Mouse (Mus musculus): ENCODE results near the gene Grip1. TPM values are rescaled to one million over a fixed set of nuclear protein-coding genes. Genes with fewer than 3 reads are reported as not detected.

The Grip1 gene
- polyA plus RNA-seq, 1 experiment from 2014 or later, result 0.55 TPM

DNA sequence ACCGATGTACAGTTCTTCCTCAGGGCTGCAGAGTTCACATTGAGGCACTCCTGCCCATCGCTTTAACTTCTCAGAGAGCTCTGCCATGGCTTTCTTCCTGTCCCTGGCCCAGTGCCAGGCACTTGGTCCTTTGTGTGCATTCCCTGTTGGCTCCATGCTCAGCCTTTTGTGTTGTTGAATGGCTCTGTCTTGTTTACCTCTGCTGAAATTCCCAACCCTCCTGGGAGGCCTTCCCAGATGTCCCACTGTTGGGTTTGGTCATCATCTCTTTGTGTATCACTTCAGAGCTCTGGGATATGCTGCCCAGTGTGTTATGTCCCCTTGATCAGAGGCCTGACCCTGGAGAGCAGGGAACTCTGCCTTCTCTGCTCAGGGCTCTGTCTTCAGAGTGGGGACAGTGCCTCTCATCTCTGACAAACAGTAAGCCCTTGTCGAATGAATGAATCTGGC lies 230.8 kb downstream of the Grip1 start:
- Histone ChIP-seq H3K9ac (ENCODE audit: low read depth, low read length) (no peak overlapping the region), H3K9me3 (replicated peaks; ENCODE audit: control insufficient read depth, low read length) (no peaks in the 10 kb centered on the region), H3K4me2 (ENCODE audit: low read depth, low read length) (no peak overlapping the region), H3K4me3 (ENCODE audit: low read depth, low read length) (no peak overlapping the region), H3K36me3 (ENCODE audit: control insufficient read depth, insufficient read depth) (no peaks in the 10 kb centered on the region), H3K27ac (ENCODE audit: low read length) (no peak overlapping the region), H3K4me1 (ENCODE audit: control insufficient read depth, low read depth, low read length) (no peaks in the 10 kb centered on the region), H3K27me3 (ENCODE audit: control insufficient read depth, insufficient read depth, low read depth, low read length) (no peaks in the 10 kb centered on the region)
- no peak for ATAC-seq (ENCODE audit: low read depth)
- WGBS (ENCODE audit: insufficient replicate concordance), result 57% methylated on average over 3 of the region's 3 CpGs

DNA sequence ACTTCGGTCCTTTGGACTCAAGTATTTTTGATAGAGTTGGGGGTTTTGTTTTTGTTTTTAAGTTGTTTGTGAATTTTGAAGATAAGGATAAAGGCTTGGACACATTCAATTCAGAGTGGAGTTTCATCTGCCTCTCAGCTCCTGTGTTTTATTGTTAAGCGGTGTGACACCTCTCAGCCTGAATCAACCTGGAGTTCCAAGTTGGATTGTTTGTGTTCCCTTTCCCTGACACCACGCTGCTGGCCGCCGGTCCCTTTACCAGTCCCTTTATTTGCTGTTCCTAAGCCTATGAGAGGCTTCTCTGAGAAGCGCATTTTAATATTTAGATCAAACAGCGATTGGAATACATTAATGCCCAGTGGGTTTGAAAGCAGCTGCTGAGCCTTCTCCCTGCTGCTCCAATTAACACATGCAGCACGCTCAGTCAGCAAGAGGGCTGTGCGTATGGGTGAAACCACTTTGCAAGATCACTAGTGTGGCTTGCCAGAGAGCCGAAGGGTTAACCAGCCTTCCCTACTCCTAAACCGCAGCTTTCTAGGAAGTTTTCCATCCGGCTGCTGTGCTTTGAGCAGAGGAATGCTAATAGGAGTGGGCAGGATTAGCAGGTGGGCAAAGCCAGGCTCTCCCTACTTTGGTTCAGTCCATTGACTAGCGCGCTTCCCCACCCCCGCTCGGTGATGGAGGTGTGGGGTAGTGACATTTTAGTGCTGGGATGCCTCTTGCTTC lies 237.9 kb downstream of the Grip1 start:
- Histone ChIP-seq H3K9ac (ENCODE audit: low read depth, low read length) (no peak overlapping the region), H3K4me3 (ENCODE audit: low read depth, low read length) (peak overlapping the region; percentile 28), H3K4me1 (ENCODE audit: control insufficient read depth, low read depth, low read length) (no peaks in the 10 kb centered on the region; the same call in 1 of the 2 replicates), H3K27ac (ENCODE audit: low read length) (no peak overlapping the region), H3K36me3 (ENCODE audit: control insufficient read depth, insufficient read depth) (no peaks in the 10 kb centered on the region), H3K9me3 (replicated peaks; ENCODE audit: control insufficient read depth, low read length) (no peaks in the 10 kb centered on the region), H3K4me2 (ENCODE audit: low read depth, low read length) (peak overlapping the region; percentile 45), H3K27me3 (ENCODE audit: control insufficient read depth, insufficient read depth, low read depth, low read length) (peaks cover 2% of the 10 kb centered on the region)
- WGBS (ENCODE audit: insufficient replicate concordance), result 5% methylated on average over 16 of the region's 16 CpGs
- no peak for ATAC-seq (ENCODE audit: low read depth)

DNA sequence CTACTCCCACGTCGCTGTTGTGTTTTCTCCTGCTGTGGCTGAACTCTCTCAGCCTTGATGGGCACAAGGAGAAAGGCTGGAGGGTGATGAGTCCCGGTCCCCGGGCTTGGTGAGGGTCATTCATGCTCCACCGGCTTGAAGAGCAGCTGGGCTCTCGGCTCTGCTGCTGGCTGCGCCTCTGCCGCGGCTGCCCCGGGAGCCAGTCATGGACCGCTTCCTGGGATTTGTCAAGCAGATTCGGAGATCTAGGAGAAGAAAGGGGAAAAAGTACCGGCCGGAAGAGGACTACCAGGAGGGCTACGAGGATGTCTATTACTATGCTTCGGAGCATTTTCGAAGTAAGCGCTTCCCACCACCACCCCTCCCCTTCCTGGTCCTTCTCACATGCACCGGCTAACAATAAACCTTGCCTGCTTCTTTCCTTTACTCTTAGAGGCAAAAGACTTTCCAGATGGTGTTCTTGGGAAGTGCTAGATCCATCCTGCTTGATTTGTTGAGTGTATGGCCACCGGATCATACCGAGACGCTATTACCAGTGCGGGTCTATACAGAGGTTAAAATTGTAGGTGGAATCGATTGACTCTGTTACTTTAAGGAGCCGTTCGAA lies 238.8 kb downstream of the Grip1 start:
- ATAC-seq (ENCODE audit: low read depth), result no peak
- Histone ChIP-seq H3K27ac (ENCODE audit: low read length) (no peak overlapping the region), H3K4me2 (ENCODE audit: low read depth, low read length) (peak overlapping the region; percentile 27), H3K36me3 (ENCODE audit: control insufficient read depth, insufficient read depth) (no peaks in the 10 kb centered on the region), H3K9ac (ENCODE audit: low read depth, low read length) (no peak overlapping the region), H3K27me3 (ENCODE audit: control insufficient read depth, insufficient read depth, low read depth, low read length) (peaks cover 2% of the 10 kb centered on the region), H3K9me3 (replicated peaks; ENCODE audit: control insufficient read depth, low read length) (no peaks in the 10 kb centered on the region), H3K4me1 (ENCODE audit: control insufficient read depth, low read depth, low read length) (no peaks in the 10 kb centered on the region; the same call in 1 of the 2 replicates), H3K4me3 (ENCODE audit: low read depth, low read length) (no peak overlapping the region)
- 4% methylated on average over 26 of the region's 26 CpGs for WGBS (ENCODE audit: insufficient replicate concordance)

DNA sequence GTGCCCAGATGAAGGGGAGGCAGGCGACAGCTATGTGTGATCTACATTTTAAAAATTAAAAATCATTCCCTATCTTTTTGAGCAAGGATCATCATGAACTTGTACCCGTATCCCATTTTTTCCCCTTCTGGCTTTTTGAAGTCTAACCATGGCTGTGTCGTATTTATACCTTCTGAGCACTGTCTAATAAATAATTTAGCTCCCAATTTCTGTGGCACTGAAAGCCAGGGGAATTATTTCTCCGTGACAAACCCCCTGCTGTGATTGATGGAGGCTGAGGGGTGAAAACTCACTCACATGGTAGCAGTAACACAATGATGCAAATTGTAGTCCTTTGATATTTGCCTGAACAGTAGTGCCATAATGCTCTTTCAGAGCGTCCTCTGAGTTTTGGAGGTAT lies 239.8 kb downstream of the Grip1 start:
- Histone ChIP-seq H3K9ac (ENCODE audit: low read depth, low read length) (no peak overlapping the region), H3K4me2 (ENCODE audit: low read depth, low read length) (no peak overlapping the region), H3K27me3 (ENCODE audit: control insufficient read depth, insufficient read depth, low read depth, low read length) (peaks cover 2% of the 10 kb centered on the region), H3K4me3 (ENCODE audit: low read depth, low read length) (no peak overlapping the region), H3K27ac (ENCODE audit: low read length) (no peak overlapping the region), H3K9me3 (replicated peaks; ENCODE audit: control insufficient read depth, low read length) (no peaks in the 10 kb centered on the region), H3K36me3 (ENCODE audit: control insufficient read depth, insufficient read depth) (no peaks in the 10 kb centered on the region), H3K4me1 (ENCODE audit: control insufficient read depth, low read depth, low read length) (no peaks in the 10 kb centered on the region; the same call in 1 of the 2 replicates)
- no peak for ATAC-seq (ENCODE audit: low read depth)
- WGBS (ENCODE audit: insufficient replicate concordance), result 49% methylated on average over 5 of the region's 5 CpGs

DNA sequence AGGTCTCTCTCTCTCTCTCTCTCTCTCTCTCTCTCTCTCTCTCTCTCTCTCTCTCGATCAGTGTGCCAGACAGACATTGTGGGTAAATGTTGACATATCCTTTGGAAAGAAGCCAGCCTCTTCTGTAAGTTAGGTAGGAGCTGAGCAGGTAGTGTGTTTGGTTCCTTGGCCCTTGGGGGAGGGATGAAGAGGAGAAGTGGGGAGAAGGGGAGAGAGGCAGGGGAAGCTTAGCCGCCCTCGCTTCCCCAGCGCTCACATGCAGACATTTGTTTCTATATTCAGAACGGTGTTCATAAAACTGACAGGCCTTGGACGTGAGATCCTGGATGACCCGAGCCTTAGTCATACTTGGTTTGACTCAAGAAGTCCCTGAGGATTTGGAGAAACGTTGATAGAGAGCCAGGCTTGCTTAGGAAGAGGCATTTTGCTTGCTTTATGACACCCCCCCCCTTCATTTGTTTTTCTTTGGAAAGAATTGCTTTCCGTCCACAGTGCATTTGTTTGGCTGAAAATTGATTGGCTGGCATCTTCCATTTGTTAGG lies 243.7 kb downstream of the Grip1 start:
- H3K27me3 ChIP-seq (ENCODE audit: control insufficient read depth, insufficient read depth, low read depth, low read length), result no peaks in the 10 kb centered on the region; the same call in 1 of the 2 replicates
- H3K36me3 ChIP-seq (ENCODE audit: control insufficient read depth, insufficient read depth), result no peaks in the 10 kb centered on the region
- no peak overlapping the region for H3K27ac ChIP-seq (ENCODE audit: low read length)
- H3K4me3 ChIP-seq (ENCODE audit: low read depth, low read length), result no peak overlapping the region
- no peak overlapping the region for H3K4me2 ChIP-seq (ENCODE audit: low read depth, low read length)
- H3K9ac ChIP-seq (ENCODE audit: low read depth, low read length), result no peak overlapping the region
- H3K9me3 ChIP-seq (replicated peaks; ENCODE audit: control insufficient read depth, low read length), result no peaks in the 10 kb centered on the region
- 52% methylated on average over 9 of the region's 9 CpGs for WGBS (ENCODE audit: insufficient replicate concordance)
- ATAC-seq (ENCODE audit: low read depth), result no peak
- H3K4me1 ChIP-seq (ENCODE audit: control insufficient read depth, low read depth, low read length), result no peaks in the 10 kb centered on the region; the same call in 1 of the 2 replicates

DNA sequence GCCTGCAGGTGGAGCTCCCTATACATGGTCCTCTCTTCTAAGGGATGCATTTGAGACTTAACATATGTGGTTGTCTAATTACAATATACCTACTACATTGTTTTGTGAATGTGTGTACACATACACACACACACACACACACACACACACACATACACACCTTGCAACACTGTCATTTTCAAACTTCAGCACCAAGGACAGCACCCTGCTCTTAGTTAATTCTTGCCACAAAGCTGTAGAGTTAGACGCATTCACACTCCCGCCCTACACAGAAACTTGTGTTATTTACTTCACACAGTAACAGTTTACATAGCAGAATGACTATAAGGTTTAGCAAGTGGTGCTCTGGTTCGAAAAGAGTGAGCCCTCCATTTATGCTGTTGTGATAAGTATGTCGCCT lies 251.7 kb downstream of the Grip1 start:
- Histone ChIP-seq H3K27ac (ENCODE audit: low read length) (no peak overlapping the region), H3K27me3 (ENCODE audit: control insufficient read depth, insufficient read depth, low read depth, low read length) (no peaks in the 10 kb centered on the region), H3K36me3 (ENCODE audit: control insufficient read depth, insufficient read depth) (no peaks in the 10 kb centered on the region), H3K9ac (ENCODE audit: low read depth, low read length) (no peak overlapping the region), H3K9me3 (replicated peaks; ENCODE audit: control insufficient read depth, low read length) (no peaks in the 10 kb centered on the region), H3K4me2 (ENCODE audit: low read depth, low read length) (no peak overlapping the region), H3K4me1 (ENCODE audit: control insufficient read depth, low read depth, low read length) (no peaks in the 10 kb centered on the region), H3K4me3 (ENCODE audit: low read depth, low read length) (no peak overlapping the region)
- no peak for ATAC-seq (ENCODE audit: low read depth)
- 43% methylated on average over 4 of the region's 4 CpGs for WGBS (ENCODE audit: insufficient replicate concordance)

DNA sequence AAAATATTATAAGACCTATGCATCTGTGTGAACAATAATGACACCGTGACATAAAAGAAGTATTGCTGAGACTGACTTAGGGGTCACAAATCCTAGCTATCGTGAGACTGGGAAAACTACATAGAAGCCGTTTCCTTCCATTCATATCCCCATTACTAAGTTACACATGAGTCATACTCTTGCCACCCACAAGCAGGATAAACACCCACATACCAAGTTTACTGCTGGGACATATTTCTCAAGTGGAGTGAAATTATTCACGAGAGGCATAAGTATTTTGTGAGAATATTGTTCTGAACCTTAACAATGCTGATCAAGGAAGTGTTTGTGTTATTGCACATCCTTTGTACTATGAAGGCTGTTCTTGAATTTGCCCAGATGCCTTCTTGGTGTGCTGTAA lies 252.7 kb downstream of the Grip1 start:
- H3K36me3 ChIP-seq (ENCODE audit: control insufficient read depth, insufficient read depth), result no peaks in the 10 kb centered on the region
- H3K9me3 ChIP-seq (replicated peaks; ENCODE audit: control insufficient read depth, low read length), result no peaks in the 10 kb centered on the region
- no peaks in the 10 kb centered on the region for H3K4me1 ChIP-seq (ENCODE audit: control insufficient read depth, low read depth, low read length)
- 54% methylated on average over 4 of the region's 4 CpGs for WGBS (ENCODE audit: insufficient replicate concordance)
- no peak overlapping the region for H3K4me3 ChIP-seq (ENCODE audit: low read depth, low read length)
- no peak overlapping the region for H3K4me2 ChIP-seq (ENCODE audit: low read depth, low read length)
- H3K27me3 ChIP-seq (ENCODE audit: control insufficient read depth, insufficient read depth, low read depth, low read length), result no peaks in the 10 kb centered on the region
- H3K27ac ChIP-seq (ENCODE audit: low read length), result no peak overlapping the region
- no peak overlapping the region for H3K9ac ChIP-seq (ENCODE audit: low read depth, low read length)
- ATAC-seq (ENCODE audit: low read depth), result no peak

DNA sequence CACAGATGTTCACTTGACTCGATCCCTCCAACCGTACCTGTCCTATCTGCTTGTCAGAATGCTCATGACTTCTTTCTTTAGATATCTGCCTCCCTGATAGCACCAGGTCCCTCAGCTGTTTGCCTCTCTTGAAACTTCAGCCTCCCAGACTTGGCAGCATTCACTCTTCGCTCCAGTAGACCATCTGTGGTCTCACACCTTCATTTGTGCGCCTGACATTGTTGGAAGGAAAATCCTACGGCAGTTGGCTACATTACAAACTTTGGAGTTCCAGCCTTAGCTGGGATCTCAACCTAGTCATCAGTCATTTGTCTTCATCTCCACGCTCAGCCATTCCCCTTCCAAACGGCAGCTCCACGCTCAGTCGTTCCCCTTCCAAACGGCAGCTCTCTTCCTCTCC lies 253.4 kb downstream of the Grip1 start:
- H3K27ac ChIP-seq (ENCODE audit: low read length), result no peak overlapping the region
- H3K4me3 ChIP-seq (ENCODE audit: low read depth, low read length), result no peak overlapping the region
- no peak overlapping the region for H3K4me2 ChIP-seq (ENCODE audit: low read depth, low read length)
- H3K36me3 ChIP-seq (ENCODE audit: control insufficient read depth, insufficient read depth), result no peaks in the 10 kb centered on the region
- H3K9ac ChIP-seq (ENCODE audit: low read depth, low read length), result no peak overlapping the region
- no peaks in the 10 kb centered on the region for H3K9me3 ChIP-seq (replicated peaks; ENCODE audit: control insufficient read depth, low read length)
- H3K4me1 ChIP-seq (ENCODE audit: control insufficient read depth, low read depth, low read length), result no peaks in the 10 kb centered on the region
- no peak for ATAC-seq (ENCODE audit: low read depth)
- WGBS (ENCODE audit: insufficient replicate concordance), result 74% methylated on average over 10 of the region's 10 CpGs
- H3K27me3 ChIP-seq (ENCODE audit: control insufficient read depth, insufficient read depth, low read depth, low read length), result no peaks in the 10 kb centered on the region

DNA sequence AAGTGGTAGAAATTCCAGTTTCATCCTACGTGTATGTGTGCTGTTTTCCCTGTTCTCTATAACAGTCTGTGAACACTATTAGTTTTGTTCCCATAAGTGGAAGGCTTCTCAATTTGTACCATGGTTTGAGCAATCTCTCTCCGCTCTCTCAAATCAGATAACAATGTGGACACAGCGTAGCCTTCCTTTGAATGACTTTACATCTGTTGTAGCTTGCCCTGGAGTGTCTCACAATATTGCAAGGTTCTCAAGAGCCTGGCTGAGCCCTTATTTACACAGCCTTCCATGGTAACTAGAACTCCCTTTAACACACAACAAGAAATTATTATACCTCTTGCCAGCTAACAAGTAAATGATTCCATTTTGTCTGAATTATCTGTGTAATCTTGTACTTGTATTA lies 268.3 kb downstream of the Grip1 start:
- 43% methylated on average over 3 of the region's 3 CpGs for WGBS (ENCODE audit: insufficient replicate concordance)
- no peaks in the 10 kb centered on the region for H3K9me3 ChIP-seq (replicated peaks; ENCODE audit: control insufficient read depth, low read length)
- no peak overlapping the region for H3K4me3 ChIP-seq (ENCODE audit: low read depth, low read length)
- H3K4me2 ChIP-seq (ENCODE audit: low read depth, low read length), result no peak overlapping the region
- no peak overlapping the region for H3K27ac ChIP-seq (ENCODE audit: low read length)
- no peak for ATAC-seq (ENCODE audit: low read depth)
- no peaks in the 10 kb centered on the region for H3K36me3 ChIP-seq (ENCODE audit: control insufficient read depth, insufficient read depth)
- no peaks in the 10 kb centered on the region for H3K4me1 ChIP-seq (ENCODE audit: control insufficient read depth, low read depth, low read length)
- H3K9ac ChIP-seq (ENCODE audit: low read depth, low read length), result no peak overlapping the region
- no peaks in the 10 kb centered on the region for H3K27me3 ChIP-seq (ENCODE audit: control insufficient read depth, insufficient read depth, low read depth, low read length)

Data from liver, embryonic 16.5 days (tissue).